Mouse (Mus musculus): ENCODE measurements around the gene Crip1.

DNA sequence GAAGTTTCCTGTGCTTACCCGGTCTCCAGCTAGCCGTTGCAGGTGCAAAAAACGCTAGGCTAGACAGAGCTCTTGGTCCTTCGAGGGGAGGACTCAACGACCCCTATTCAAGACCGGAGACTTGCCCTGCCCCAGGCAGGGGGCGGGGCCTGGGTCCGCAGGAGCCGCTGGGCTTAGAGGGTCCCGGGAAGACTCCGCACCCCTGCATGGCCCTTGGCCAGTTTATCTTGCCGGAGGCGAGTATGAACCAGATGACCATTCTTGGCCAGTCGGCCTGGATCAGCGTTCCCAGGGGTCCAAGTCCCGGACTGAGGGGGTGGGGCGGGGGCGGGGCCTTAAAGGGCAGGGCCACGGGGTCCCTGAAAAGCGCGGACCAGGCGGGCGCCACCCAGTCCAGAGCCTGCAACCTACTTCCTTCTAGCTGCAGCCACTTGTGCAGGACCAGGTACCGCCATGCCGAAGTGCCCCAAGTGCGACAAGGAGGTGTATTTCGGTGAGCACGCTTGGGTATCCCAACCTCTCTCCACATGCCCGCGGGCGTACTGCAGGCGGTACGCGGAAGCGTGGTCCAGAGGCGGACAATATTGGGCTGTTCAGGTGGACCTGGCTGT, 5.7 kb downstream of the Crip1 start:
- TF ChIP-seq CTCF (IDR thresholded peaks at IDR 0.05; ENCODE audit: low read depth) (no peak), EP300 (IDR thresholded peaks at IDR 0.05; ENCODE audit: low read depth) (no peak)
